Mouse (Mus musculus): Measurements from ENCODE around the gene Olfr519. TPM values are rescaled to one million over a fixed set of nuclear protein-coding genes. Genes with fewer than 3 reads are reported as not detected.

Olfr519 gene
- total RNA-seq (2015; ENCODE audit: low replicate concordance) (not detected in 2 replicates), total RNA-seq (2017; ENCODE audit: low replicate concordance) (not detected in 2 replicates)

GRCm38 (mm10) chr7:108894320-108894719 is at the start of gene Olfr519:
Gene Olfr519, minus strand, starts transcription at chr7:108894420.
- ATAC-seq (replicated peaks; ENCODE audit: low FRiP score, poor library complexity, severe bottlenecking) = no peak

GRCm38 (mm10) chr7:108944002-108944401 is 49.8 kb upstream of the Olfr519 start:
- peak; percentile 59; the same call in 1 of the 2 replicates for ATAC-seq (replicated peaks; ENCODE audit: low FRiP score, poor library complexity, severe bottlenecking)

GRCm38 (mm10) chr7:108941466-108941865 is 47.2 kb upstream of the Olfr519 start:
- ATAC-seq (replicated peaks; ENCODE audit: low FRiP score, poor library complexity, severe bottlenecking) = no peak

GRCm38 (mm10) chr7:108936591-108936990 is 42.4 kb upstream of the Olfr519 start:
- ATAC-seq (replicated peaks; ENCODE audit: low FRiP score, poor library complexity, severe bottlenecking) = no peak

- ATAC-seq (replicated peaks; ENCODE audit: low FRiP score, poor library complexity, severe bottlenecking) = no peak
Observed at GRCm38 (mm10) chr7:108935411-108935810, 41.2 kb upstream of the Olfr519 start.

- no peak for ATAC-seq (replicated peaks; ENCODE audit: low FRiP score, poor library complexity, severe bottlenecking)
Observed at GRCm38 (mm10) chr7:108934836-108935235, 40.6 kb upstream of the Olfr519 start.

GRCm38 (mm10) chr7:108933794-108934731 is 39.8 kb upstream of the Olfr519 start, which contains the start of gene Eif3f:
Gene Eif3f, plus strand, starts transcription at chr7:108934417.
- ATAC-seq (replicated peaks; ENCODE audit: low FRiP score, poor library complexity, severe bottlenecking) = peak; percentile 97

GRCm38 (mm10) chr7:108929726-108930393 is 35.6 kb upstream of the Olfr519 start, which contains the start of gene Nlrp10:
Gene Nlrp10, minus strand, starts transcription at chr7:108930178.
- no peak for ATAC-seq (replicated peaks; ENCODE audit: low FRiP score, poor library complexity, severe bottlenecking)

- no peak for ATAC-seq (replicated peaks; ENCODE audit: low FRiP score, poor library complexity, severe bottlenecking)
Observed at GRCm38 (mm10) chr7:108928280-108929188, 34.3 kb upstream of the Olfr519 start.

GRCm38 (mm10) chr7:108927043-108927442 is 32.8 kb upstream of the Olfr519 start:
- ATAC-seq (replicated peaks; ENCODE audit: low FRiP score, poor library complexity, severe bottlenecking) = no peak

- no peak for ATAC-seq (replicated peaks; ENCODE audit: low FRiP score, poor library complexity, severe bottlenecking)
Observed at GRCm38 (mm10) chr7:108903969-108904368, 9.7 kb upstream of the Olfr519 start.

- ATAC-seq (replicated peaks; ENCODE audit: low FRiP score, poor library complexity, severe bottlenecking) = no peak
Observed at GRCm38 (mm10) chr7:108884906-108885305, 9.3 kb downstream of the Olfr519 start, which contains the start of gene Olfr518. Gene Olfr518, minus strand, starts transcription at chr7:108885006.

- no peak for ATAC-seq (replicated peaks; ENCODE audit: low FRiP score, poor library complexity, severe bottlenecking)
Observed at GRCm38 (mm10) chr7:108872279-108872678, 21.9 kb downstream of the Olfr519 start, which contains the start of gene Olfr517. Gene Olfr517, minus strand, starts transcription at chr7:108872379.

GRCm38 (mm10) chr7:108850429-108850828 is 43.8 kb downstream of the Olfr519 start, which contains the start of gene Olfr516:
Gene Olfr516, minus strand, starts transcription at chr7:108850529.
- ATAC-seq (replicated peaks; ENCODE audit: low FRiP score, poor library complexity, severe bottlenecking) = no peak

Other genes with a start within 250 kb of the Olfr519 start
- gene Olfr509, start 242.5 kb downstream of the Olfr519 start, total RNA-seq (2015; ENCODE audit: low replicate concordance) = not detected in 2 replicates
- gene Olfr509, start 242.5 kb downstream of the Olfr519 start, total RNA-seq (2017; ENCODE audit: low replicate concordance) = not detected in 2 replicates
- not detected in 2 replicates for gene Olfr510, start 228.0 kb downstream of the Olfr519 start, total RNA-seq (2015; ENCODE audit: low replicate concordance)
- gene Olfr510, start 228.0 kb downstream of the Olfr519 start, total RNA-seq (2017; ENCODE audit: low replicate concordance) = not detected in 2 replicates
- gene Olfr512, start 181.1 kb downstream of the Olfr519 start, total RNA-seq (2015; ENCODE audit: low replicate concordance) = not detected in 2 replicates
- not detected in 2 replicates for gene Olfr512, start 181.1 kb downstream of the Olfr519 start, total RNA-seq (2017; ENCODE audit: low replicate concordance)
- not detected in 2 replicates for gene Olfr513, start 143.4 kb downstream of the Olfr519 start, total RNA-seq (2015; ENCODE audit: low replicate concordance)
- gene Olfr513, start 143.4 kb downstream of the Olfr519 start, total RNA-seq (2017; ENCODE audit: low replicate concordance) = not detected in 2 replicates
- not detected in 2 replicates for gene Olfr514, start 68.4 kb downstream of the Olfr519 start, total RNA-seq (2015; ENCODE audit: low replicate concordance)
- not detected in 2 replicates for gene Olfr514, start 68.4 kb downstream of the Olfr519 start, total RNA-seq (2017; ENCODE audit: low replicate concordance)
- not detected in 2 replicates for gene Olfr516, start 43.9 kb downstream of the Olfr519 start, total RNA-seq (2015; ENCODE audit: low replicate concordance)
- not detected in 2 replicates for gene Olfr516, start 43.9 kb downstream of the Olfr519 start, total RNA-seq (2017; ENCODE audit: low replicate concordance)
- not detected in 2 replicates for gene Olfr517, start 22.0 kb downstream of the Olfr519 start, total RNA-seq (2015; ENCODE audit: low replicate concordance)
- gene Olfr517, start 22.0 kb downstream of the Olfr519 start, total RNA-seq (2017; ENCODE audit: low replicate concordance) = not detected in 2 replicates
- not detected in 2 replicates for gene Olfr518, start 9.4 kb downstream of the Olfr519 start, total RNA-seq (2015; ENCODE audit: low replicate concordance)
- gene Olfr518, start 9.4 kb downstream of the Olfr519 start, total RNA-seq (2017; ENCODE audit: low replicate concordance) = not detected in 2 replicates
- gene Nlrp10, start 35.8 kb upstream of the Olfr519 start, total RNA-seq (2015; ENCODE audit: low replicate concordance) = 0.36 TPM in 1 of 2 replicates, not detected in the other
- not detected in 2 replicates for gene Nlrp10, start 35.8 kb upstream of the Olfr519 start, total RNA-seq (2017; ENCODE audit: low replicate concordance)
- gene Eif3f, start 40.0 kb upstream of the Olfr519 start, total RNA-seq (2015; ENCODE audit: low replicate concordance) = 51.1 and 68.1 TPM in 2 replicates
- 25.4 and 26.3 TPM in 2 replicates for gene Eif3f, start 40.0 kb upstream of the Olfr519 start, total RNA-seq (2017; ENCODE audit: low replicate concordance)
- not detected in 2 replicates for gene Tub, start 55.9 kb upstream of the Olfr519 start, total RNA-seq (2015; ENCODE audit: low replicate concordance)
- gene Tub, start 55.9 kb upstream of the Olfr519 start, total RNA-seq (2017; ENCODE audit: low replicate concordance) = 0.64 TPM in 1 of 2 replicates, not detected in the other
- not detected in 2 replicates for gene Ric3, start 188.9 kb upstream of the Olfr519 start, total RNA-seq (2015; ENCODE audit: low replicate concordance)
- gene Ric3, start 188.9 kb upstream of the Olfr519 start, total RNA-seq (2017; ENCODE audit: low replicate concordance) = 0.61 TPM in 1 of 2 replicates, not detected in the other